Mouse (Mus musculus) small intestine, adult 2 months (tissue): ENCODE results near the gene St6gal1.

Experiments
- CTCF ChIP-seq: fragments of 200-500 bp; IDR thresholded peaks from 2 replicates; pipeline ENCODE4 v1.5.1; 2012; ENCODE audit warnings: low read depth, mild to moderate bottlenecking, control low read depth, inconsistent platforms, low read length, moderate library complexity, mixed read lengths; ENCODE audit not compliant: insufficient replicate concordance, insufficient read length; ENCODE audit errors: extremely low read depth
- POLR2A ChIP-seq: fragments of 200-500 bp; IDR thresholded peaks from 2 replicates; pipeline ENCODE4 v1.6.1; 2012; ENCODE audit warnings: low read depth, mild to moderate bottlenecking, control low read depth, inconsistent platforms, low read length, moderate library complexity

DNA sequence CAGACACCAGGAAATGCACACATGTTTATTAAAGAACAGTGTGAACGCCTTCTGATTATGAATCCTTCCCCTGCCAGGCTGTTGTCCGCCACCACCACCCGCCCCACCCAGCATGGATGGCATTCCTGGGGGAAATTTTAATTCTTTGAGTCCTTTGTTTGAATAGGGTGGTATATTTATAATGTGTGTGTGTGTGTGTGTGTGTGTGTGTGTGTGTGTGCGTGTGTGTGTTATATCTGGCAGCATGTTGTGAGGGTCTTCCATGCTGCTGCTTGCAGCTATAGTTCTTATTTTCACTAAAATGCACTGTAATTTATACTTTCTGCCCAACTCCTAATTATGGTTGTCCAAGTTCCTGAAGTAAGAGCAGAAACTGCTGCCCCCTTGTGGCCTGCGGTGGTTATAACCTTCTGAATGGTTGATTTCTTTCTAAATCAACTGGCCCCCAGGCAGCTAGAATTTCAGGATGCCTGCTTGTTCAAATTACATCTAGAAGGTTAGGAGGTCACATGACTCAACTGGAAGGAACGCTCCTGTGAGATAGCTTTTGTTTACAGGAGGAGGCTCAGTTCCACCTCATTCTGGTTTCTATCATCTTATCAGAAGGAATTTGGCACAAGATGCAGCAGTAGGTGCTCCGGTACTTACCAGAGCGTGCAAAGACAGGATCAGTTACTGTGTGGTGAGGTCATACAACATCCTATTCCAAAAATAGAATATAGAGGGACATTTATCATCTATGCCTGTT is 178.6 kb downstream of the St6gal1 start:
- TF ChIP-seq CTCF, result no peak
- TF ChIP-seq POLR2A, result no peak
